Mouse (Mus musculus): Measurements from ENCODE around the gene Rps10. TPM values are rescaled to one million over a fixed set of nuclear protein-coding genes. Genes with fewer than 3 reads are reported as not detected.

The Rps10 gene
- polyA plus RNA-seq, 1 experiment from 2014 or later, result 712 TPM

Other genes with a start within 250 kb of the Rps10 start
- 3.7 and 4.2 TPM in 2 replicates for gene Grm4, start 115.3 kb downstream of the Rps10 start, polyA plus RNA-seq (2016; fragmentation: Nextera tagmentation; extraction: Ambion mirVana)
- 161 and 162 TPM in 2 replicates for gene Hmga1, start 80.2 kb downstream of the Rps10 start, polyA plus RNA-seq (2016; fragmentation: Nextera tagmentation; extraction: Ambion mirVana)
- 19.8 and 21.9 TPM in 2 replicates for gene AI413582, start 70.9 kb downstream of the Rps10 start, polyA plus RNA-seq (2016; fragmentation: Nextera tagmentation; extraction: Ambion mirVana)
- gene Nudt3, start 13.2 kb downstream of the Rps10 start, polyA plus RNA-seq (2016; fragmentation: Nextera tagmentation; extraction: Ambion mirVana), result 199 and 204 TPM in 2 replicates
- gene RPS10-NUDT3, start 1.4 kb downstream of the Rps10 start, polyA plus RNA-seq (2016; fragmentation: Nextera tagmentation; extraction: Ambion mirVana), result not detected in 2 replicates
- 11.0 and 13.4 TPM in 2 replicates for gene Pacsin1, start 18.8 kb upstream of the Rps10 start, polyA plus RNA-seq (2016; fragmentation: Nextera tagmentation; extraction: Ambion mirVana)
- 0.35 and 0.48 TPM in 2 replicates for gene Spdef, start 92.3 kb upstream of the Rps10 start, polyA plus RNA-seq (2016; fragmentation: Nextera tagmentation; extraction: Ambion mirVana)
- gene D17Wsu92e, start 184.0 kb upstream of the Rps10 start, polyA plus RNA-seq (2016; fragmentation: Nextera tagmentation; extraction: Ambion mirVana), result 11.8 and 13.7 TPM in 2 replicates
- 299 and 327 TPM in 2 replicates for gene Snrpc, start 201.5 kb upstream of the Rps10 start, polyA plus RNA-seq (2016; fragmentation: Nextera tagmentation; extraction: Ambion mirVana)
- gene Uhrf1bp1, start 219.8 kb upstream of the Rps10 start, polyA plus RNA-seq (2016; fragmentation: Nextera tagmentation; extraction: Ambion mirVana), result 9.4 TPM in 2 replicates

Data from hindbrain, embryonic 12.5 days (tissue).